Mouse (Mus musculus) heart, adult 2 months (tissue): ENCODE data around the gene Olfr1186.

Source experiments
- CTCF ChIP-seq: fragments of 200-600 bp; IDR thresholded peaks from 2 replicates; pipeline ENCODE4 v1.8.1; 2022; ENCODE audit warnings: antibody characterized with exemption, mild to moderate bottlenecking, moderate library complexity
- POLR2A ChIP-seq: fragments of 200-500 bp; IDR thresholded peaks from 2 replicates; pipeline ENCODE4 v1.6.1; 2011; ENCODE audit warnings: mild to moderate bottlenecking, low read depth, low read length, control low read depth; ENCODE audit not compliant: insufficient read depth

DNA sequence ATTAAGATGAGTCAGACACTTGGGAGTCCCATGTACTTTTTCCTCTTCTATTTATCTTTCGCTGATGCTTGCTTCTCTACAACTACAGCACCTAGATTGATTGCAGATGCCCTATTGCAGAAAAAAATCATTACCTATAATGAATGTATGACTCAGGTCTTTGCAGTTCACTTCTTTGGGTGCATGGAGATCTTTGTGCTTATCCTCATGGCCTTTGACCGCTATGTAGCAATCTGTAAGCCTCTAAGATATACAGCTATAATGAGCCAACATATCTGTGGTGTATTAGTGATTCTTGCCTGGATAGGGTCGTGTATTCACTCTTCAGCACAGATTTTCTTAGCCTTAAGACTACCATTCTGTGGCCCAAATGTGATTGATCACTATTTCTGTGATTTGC, 7.4 kb downstream of the Olfr1186 start:
- TF ChIP-seq CTCF: no peak
- TF ChIP-seq POLR2A: no peak
